Mouse (Mus musculus): Measurements from ENCODE around the gene Hamp. TPM values are rescaled to one million over a fixed set of nuclear protein-coding genes. Genes with fewer than 3 reads are reported as not detected.

Gene Hamp
- polyA plus RNA-seq, 2 experiments = 17.2 to 29.7 TPM

DNA sequence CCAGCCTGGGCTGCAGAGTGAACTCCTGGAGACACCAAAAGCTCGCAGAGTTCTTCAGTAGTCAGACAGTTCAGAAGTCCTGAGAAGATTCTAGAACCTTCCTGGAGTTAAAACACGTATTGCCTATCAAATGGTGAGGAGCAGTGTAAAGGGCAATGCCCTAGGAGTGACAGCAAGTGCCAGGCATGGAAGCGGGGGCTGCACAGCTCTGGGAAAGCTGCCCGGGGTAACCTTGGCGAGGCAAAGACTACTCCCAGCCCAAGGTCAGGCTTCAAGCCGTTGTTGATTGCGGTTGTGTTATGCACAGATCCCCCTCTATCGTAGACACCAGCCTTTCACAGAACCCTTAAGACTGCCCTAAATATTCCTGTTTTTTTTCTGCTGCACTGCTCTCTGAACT is 24.8 kb upstream of the Hamp start:
- WGBS (ENCODE audit: insufficient replicate concordance) = 73% methylated on average over 8 of the region's 8 CpGs
- Histone ChIP-seq H3K4me2 (ENCODE audit: low read depth) (no peak overlapping the region), H3K27ac (no peak overlapping the region), H3K9ac (replicated peaks) (no peak overlapping the region), H3K27me3 (ENCODE audit: control insufficient read depth, insufficient read depth, low read length) (peaks cover 11% of the 10 kb centered on the region), H3K4me3 (ENCODE audit: insufficient read depth in 1 of 2, low read depth in 2 of 2, low read length in 2 of 2) (no peak overlapping the region), H3K36me3 (replicated peaks; ENCODE audit: control insufficient read depth, insufficient read depth, low read depth) (no peaks in the 10 kb centered on the region), H3K9me3 (ENCODE audit: control insufficient read depth, low read length) (no peaks in the 10 kb centered on the region), H3K4me1 (replicated peaks; ENCODE audit: control insufficient read depth in 2 of 2, insufficient read depth in 2 of 2, low read length in 1 of 2) (peaks cover 4% of the 10 kb centered on the region in 2 experiments; a peak in 2 of 4 replicates)
- TF ChIP-seq CTCF (IDR thresholded peaks at IDR 0.05; ENCODE audit: low read depth) = no peak
- TF ChIP-seq EP300 (IDR thresholded peaks at IDR 0.05; ENCODE audit: low read depth) = no peak
- no peak for DNase-seq (ENCODE audit: low read depth in 3 of 3, low spot score in 3 of 3)
- no peak for ATAC-seq (ENCODE audit: insufficient read depth)

DNA sequence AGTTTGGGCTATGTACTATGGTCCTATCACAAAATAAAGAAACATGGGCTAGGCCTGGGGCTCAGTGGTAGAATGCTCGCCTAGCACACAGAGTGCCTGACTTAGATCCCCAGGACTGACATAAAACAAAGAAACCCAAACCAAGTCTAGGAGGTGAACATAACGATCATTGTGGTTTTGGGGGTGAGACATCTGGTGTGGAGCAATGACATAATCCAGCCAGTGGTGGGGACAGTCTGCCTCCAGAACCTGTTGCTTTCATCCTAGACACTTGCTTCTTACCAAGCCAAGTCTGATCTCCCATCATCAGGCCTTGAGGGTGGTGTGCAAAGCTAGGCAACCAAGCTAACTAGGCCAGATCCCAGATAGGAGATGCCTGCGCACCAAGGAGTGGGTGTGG is 22.8 kb upstream of the Hamp start:
- no peak for DNase-seq (ENCODE audit: low read depth in 3 of 3, low spot score in 3 of 3)
- Histone ChIP-seq H3K9me3 (ENCODE audit: control insufficient read depth, low read length) (no peaks in the 10 kb centered on the region), H3K36me3 (replicated peaks; ENCODE audit: control insufficient read depth, insufficient read depth, low read depth) (no peaks in the 10 kb centered on the region), H3K4me3 (ENCODE audit: insufficient read depth in 1 of 2, low read depth in 2 of 2, low read length in 2 of 2) (no peak overlapping the region), H3K9ac (replicated peaks) (no peak overlapping the region), H3K4me2 (ENCODE audit: low read depth) (no peak overlapping the region), H3K27me3 (ENCODE audit: control insufficient read depth, insufficient read depth, low read length) (no peaks in the 10 kb centered on the region), H3K27ac (no peak overlapping the region), H3K4me1 (replicated peaks; ENCODE audit: control insufficient read depth in 2 of 2, insufficient read depth in 2 of 2, low read length in 1 of 2) (peaks cover 5% of the 10 kb centered on the region in 2 experiments; a peak in 2 of 4 replicates)
- 43% methylated on average over 3 of the region's 3 CpGs for WGBS (ENCODE audit: insufficient replicate concordance)
- ATAC-seq (ENCODE audit: insufficient read depth) = no peak
- TF ChIP-seq EP300 (IDR thresholded peaks at IDR 0.05; ENCODE audit: low read depth) (no peak), CTCF (IDR thresholded peaks at IDR 0.05; ENCODE audit: low read depth) (no peak)

DNA sequence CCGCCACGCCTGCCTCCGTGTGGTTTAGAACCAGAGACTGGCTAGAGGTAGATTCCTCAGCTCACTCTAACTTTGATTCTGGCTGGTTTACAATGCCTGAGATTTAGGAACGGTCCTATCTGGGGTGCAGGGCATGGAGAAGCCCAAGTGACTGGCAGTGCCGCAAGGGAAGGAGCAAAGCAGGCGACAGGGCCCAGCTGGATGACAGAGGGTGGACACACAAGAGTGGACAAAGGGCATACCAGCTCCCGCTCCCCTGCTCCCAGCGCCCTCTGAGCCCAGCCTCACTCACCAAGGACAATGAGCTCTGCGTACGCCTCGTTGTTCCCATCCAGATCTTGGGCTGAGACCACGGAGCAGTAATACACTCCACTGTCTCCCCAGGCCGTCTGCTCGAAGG is 21.8 kb upstream of the Hamp start:
- H3K4me3 ChIP-seq (ENCODE audit: insufficient read depth in 1 of 2, low read depth in 2 of 2, low read length in 2 of 2) = no peak overlapping the region
- no peaks in the 10 kb centered on the region for H3K9me3 ChIP-seq (ENCODE audit: control insufficient read depth, low read length)
- DNase-seq (ENCODE audit: low read depth in 3 of 3, low spot score in 3 of 3) (no peak), ATAC-seq (ENCODE audit: insufficient read depth) (no peak)
- WGBS (ENCODE audit: insufficient replicate concordance) = 77% methylated on average over 14 of the region's 14 CpGs
- H3K9ac ChIP-seq (replicated peaks) = no peak overlapping the region
- H3K4me2 ChIP-seq (ENCODE audit: low read depth) = no peak overlapping the region
- H3K4me1 ChIP-seq (replicated peaks; ENCODE audit: control insufficient read depth in 2 of 2, insufficient read depth in 2 of 2, low read length in 1 of 2) = peaks cover 5% of the 10 kb centered on the region in 2 experiments; a peak in 2 of 4 replicates
- no peak for TF ChIP-seq CTCF (IDR thresholded peaks at IDR 0.05; ENCODE audit: low read depth)
- TF ChIP-seq EP300 (IDR thresholded peaks at IDR 0.05; ENCODE audit: low read depth) = no peak
- no peaks in the 10 kb centered on the region for H3K27me3 ChIP-seq (ENCODE audit: control insufficient read depth, insufficient read depth, low read length)
- no peak overlapping the region for H3K27ac ChIP-seq
- H3K36me3 ChIP-seq (replicated peaks; ENCODE audit: control insufficient read depth, insufficient read depth, low read depth) = no peaks in the 10 kb centered on the region

DNA sequence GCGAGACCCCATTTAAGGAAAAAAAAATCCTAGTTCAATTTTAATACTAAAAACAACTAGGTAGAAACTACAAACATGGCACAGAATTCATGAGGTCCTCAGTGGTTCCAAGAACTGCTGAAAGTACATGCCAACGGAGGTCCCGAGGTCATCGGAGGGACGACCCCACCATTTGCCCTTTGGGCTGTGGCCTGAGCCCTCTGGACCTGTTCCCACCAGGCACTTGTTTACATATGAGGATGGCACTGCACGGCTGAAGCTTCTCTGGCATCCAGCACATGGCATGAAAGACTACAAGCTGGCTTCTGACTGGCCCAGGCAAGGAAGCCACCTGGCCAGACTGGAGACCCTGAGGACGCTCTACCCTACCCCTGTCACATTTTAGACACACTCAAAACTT is 20.5 kb upstream of the Hamp start:
- Histone ChIP-seq H3K36me3 (replicated peaks; ENCODE audit: control insufficient read depth, insufficient read depth, low read depth) (no peaks in the 10 kb centered on the region; the same call in 1 of the 2 replicates), H3K27ac (no peak overlapping the region), H3K9me3 (ENCODE audit: control insufficient read depth, low read length) (no peaks in the 10 kb centered on the region), H3K9ac (replicated peaks) (no peak overlapping the region), H3K4me2 (ENCODE audit: low read depth) (no peak overlapping the region), H3K4me1 (replicated peaks; ENCODE audit: control insufficient read depth in 2 of 2, insufficient read depth in 2 of 2, low read length in 1 of 2) (peaks cover 5% of the 10 kb centered on the region in 2 experiments; a peak in 2 of 4 replicates), H3K27me3 (ENCODE audit: control insufficient read depth, insufficient read depth, low read length) (no peaks in the 10 kb centered on the region), H3K4me3 (ENCODE audit: insufficient read depth in 1 of 2, low read depth in 2 of 2, low read length in 2 of 2) (no peak overlapping the region)
- ATAC-seq (ENCODE audit: insufficient read depth) = no peak
- TF ChIP-seq EP300 (IDR thresholded peaks at IDR 0.05; ENCODE audit: low read depth) (no peak), CTCF (IDR thresholded peaks at IDR 0.05; ENCODE audit: low read depth) (no peak)
- DNase-seq (ENCODE audit: low read depth in 3 of 3, low spot score in 3 of 3) = no peak
- WGBS (ENCODE audit: insufficient replicate concordance) = 72% methylated on average over 7 of the region's 7 CpGs

DNA sequence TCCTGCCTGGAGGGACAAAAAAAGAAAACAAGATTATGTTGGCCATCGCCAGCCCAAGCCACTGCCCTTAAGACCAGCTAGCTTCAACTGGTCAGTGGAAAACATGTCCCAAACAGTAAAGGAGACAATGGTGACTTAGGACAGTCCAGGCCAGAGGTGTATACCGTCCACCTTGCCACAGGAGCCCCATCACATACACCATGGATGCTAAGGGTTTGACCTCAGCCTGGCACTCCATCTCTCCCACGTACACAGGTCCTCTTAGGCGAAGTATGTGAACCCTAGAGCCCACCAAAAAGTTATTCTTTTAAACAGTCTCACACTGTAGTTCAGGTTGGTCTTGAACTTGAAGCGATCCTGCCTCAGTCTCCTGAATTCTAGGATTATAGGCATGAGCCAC is 19.0 kb upstream of the Hamp start:
- Histone ChIP-seq H3K27ac (no peak overlapping the region), H3K9ac (replicated peaks) (no peak overlapping the region), H3K4me1 (replicated peaks; ENCODE audit: control insufficient read depth in 2 of 2, insufficient read depth in 2 of 2, low read length in 1 of 2) (peaks cover 7 to 9% of the 10 kb centered on the region in 2 experiments; a peak in 3 of 4 replicates), H3K27me3 (ENCODE audit: control insufficient read depth, insufficient read depth, low read length) (no peaks in the 10 kb centered on the region), H3K9me3 (ENCODE audit: control insufficient read depth, low read length) (no peaks in the 10 kb centered on the region), H3K4me3 (ENCODE audit: insufficient read depth in 1 of 2, low read depth in 2 of 2, low read length in 2 of 2) (no peak overlapping the region), H3K36me3 (replicated peaks; ENCODE audit: control insufficient read depth, insufficient read depth, low read depth) (no peaks in the 10 kb centered on the region; the same call in 1 of the 2 replicates), H3K4me2 (ENCODE audit: low read depth) (no peak overlapping the region)
- TF ChIP-seq EP300 (IDR thresholded peaks at IDR 0.05; ENCODE audit: low read depth) (no peak), CTCF (IDR thresholded peaks at IDR 0.05; ENCODE audit: low read depth) (no peak)
- 69% methylated on average over 5 of the region's 5 CpGs for WGBS (ENCODE audit: insufficient replicate concordance)
- ATAC-seq (ENCODE audit: insufficient read depth) = no peak
- DNase-seq (ENCODE audit: low read depth in 3 of 3, low spot score in 3 of 3) = no peak
